Mouse (Mus musculus): Measurements from ENCODE around the gene Vmn1r229. TPM values are rescaled to one million over a fixed set of nuclear protein-coding genes. Genes with fewer than 3 reads are reported as not detected.

Gene Vmn1r229
- not detected in 2 replicates for total RNA-seq (2023)

GRCm38 (mm10) chr17:20811255-20811654, at the start of gene Vmn1r229:
Gene Vmn1r229 (plus strand): TSS chr17:20811555.

DNA sequence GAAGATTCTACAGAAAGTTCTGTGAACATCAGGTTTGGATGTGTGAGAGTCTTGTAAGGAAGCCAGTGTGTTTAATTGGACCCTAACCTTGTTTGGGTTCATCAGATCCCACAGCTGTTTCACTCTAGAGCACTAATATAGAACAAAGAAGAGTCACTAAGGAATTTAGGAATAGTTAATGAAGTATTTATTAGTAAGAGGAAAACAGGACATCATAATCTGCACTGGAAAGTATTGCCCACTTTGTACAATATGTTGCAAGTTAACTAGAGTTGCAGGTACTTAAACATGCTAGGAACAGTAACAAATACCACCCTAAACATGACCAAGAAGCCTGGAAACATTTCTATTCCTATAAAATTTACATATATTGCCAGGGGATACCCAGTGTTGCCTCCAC, 25.3 kb upstream of the Vmn1r229 start, which contains the start of gene Vmn1r228:
Vmn1r228 (minus strand) TSS at position 101 of the 400 bp plus-strand sequence.

GRCm38 (mm10) chr17:20840144-20840543, 28.8 kb downstream of the Vmn1r229 start, which contains the start of gene Vmn1r230:
Gene Vmn1r230 (plus strand): TSS chr17:20840444.

Other genes with a start within 250 kb of the Vmn1r229 start
- not detected in 2 replicates for gene Vmn2r109, start 246.8 kb upstream of the Vmn1r229 start, total RNA-seq (2023)
- not detected in 2 replicates for gene Vmn2r110, start 215.1 kb upstream of the Vmn1r229 start, total RNA-seq (2023)
- gene Fpr-rs3, start 186.7 kb upstream of the Vmn1r229 start, total RNA-seq (2023) = not detected in 2 replicates
- gene Vmn1r226, start 128.7 kb upstream of the Vmn1r229 start, total RNA-seq (2023) = not detected in 2 replicates
- gene Vmn1r227, start 81.7 kb upstream of the Vmn1r229 start, total RNA-seq (2023) = not detected in 2 replicates
- not detected in 2 replicates for gene Vmn1r228, start 25.4 kb upstream of the Vmn1r229 start, total RNA-seq (2023)
- gene Vmn1r230, start 28.9 kb downstream of the Vmn1r229 start, total RNA-seq (2023) = not detected in 2 replicates
- gene Vmn1r231, start 93.5 kb downstream of the Vmn1r229 start, total RNA-seq (2023) = not detected in 2 replicates
- not detected in 2 replicates for gene Vmn1r232, start 108.2 kb downstream of the Vmn1r229 start, total RNA-seq (2023)
- gene Ppp2r1a, start 133.8 kb downstream of the Vmn1r229 start, total RNA-seq (2023) = 275 and 321 TPM in 2 replicates
- not detected in 2 replicates for gene Vmn1r233, start 184.9 kb downstream of the Vmn1r229 start, total RNA-seq (2023)
- 4.0 and 5.6 TPM in 2 replicates for gene Zfp160, start 197.3 kb downstream of the Vmn1r229 start, total RNA-seq (2023)

Measured in neutrophil, adult 65 days (primary cell).